Mouse (Mus musculus): ENCODE data around the gene Hbq1a. TPM values are rescaled to one million over a fixed set of nuclear protein-coding genes. Genes with fewer than 3 reads are reported as not detected.

Hbq1a gene
- total and polyA plus RNA-seq, 2 experiments from 2014 or later = 1.6 to 2.3 TPM

- DNase-seq (no peak), ATAC-seq (no peak)
- no peaks in the 10 kb centered on the region for H3K27me3 ChIP-seq (ENCODE audit: insufficient read depth, low read length)
- TF ChIP-seq CTCF (IDR thresholded peaks at IDR 0.05; ENCODE audit: low read depth) = no peak
- peaks cover 1% of the 10 kb centered on the region for H3K4me1 ChIP-seq (ENCODE audit: insufficient read depth)
- WGBS = 96% methylated on average over 1 of the region's 1 CpGs
- no peak overlapping the region for H3K27ac ChIP-seq (ENCODE audit: low read depth, low read length)
- no peaks in the 10 kb centered on the region for H3K36me3 ChIP-seq (ENCODE audit: insufficient read depth)
- H3K4me2 ChIP-seq (ENCODE audit: low read depth) = no peak overlapping the region
- H3K4me3 ChIP-seq (ENCODE audit: low read depth, low read length) = no peak overlapping the region
- H3K9ac ChIP-seq = no peak overlapping the region
- no peaks in the 10 kb centered on the region for H3K9me3 ChIP-seq (ENCODE audit: low read length)
Observed at GRCm38 (mm10) chr11:32343350-32343749, 43.5 kb downstream of the Hbq1a start.

- no peak for DNase-seq
- Histone ChIP-seq H3K4me2 (ENCODE audit: low read depth) (no peak overlapping the region), H3K36me3 (ENCODE audit: insufficient read depth) (no peaks in the 10 kb centered on the region), H3K9ac (no peak overlapping the region), H3K27me3 (ENCODE audit: insufficient read depth, low read length) (no peaks in the 10 kb centered on the region), H3K9me3 (ENCODE audit: low read length) (no peaks in the 10 kb centered on the region), H3K4me1 (ENCODE audit: insufficient read depth) (peaks cover 17% of the 10 kb centered on the region), H3K27ac (ENCODE audit: low read depth, low read length) (no peak overlapping the region), H3K4me3 (ENCODE audit: low read depth, low read length) (no peak overlapping the region)
- TF ChIP-seq CTCF (IDR thresholded peaks at IDR 0.05; ENCODE audit: low read depth) = no peak
- no peak for ATAC-seq
- 83% methylated on average over 6 of the region's 6 CpGs for WGBS
Observed at GRCm38 (mm10) chr11:32345504-32346297, 45.8 kb downstream of the Hbq1a start.

GRCm38 (mm10) chr11:32347264-32347606 is 47.4 kb downstream of the Hbq1a start:
- Histone ChIP-seq H3K27ac (ENCODE audit: low read depth, low read length) (peak overlapping the region; percentile 82), H3K27me3 (ENCODE audit: insufficient read depth, low read length) (no peaks in the 10 kb centered on the region), H3K4me2 (ENCODE audit: low read depth) (peak overlapping the region; percentile 65), H3K4me1 (ENCODE audit: insufficient read depth) (peaks cover 17% of the 10 kb centered on the region), H3K9ac (peak overlapping the region; percentile 91), H3K9me3 (ENCODE audit: low read length) (no peaks in the 10 kb centered on the region), H3K36me3 (ENCODE audit: insufficient read depth) (peaks cover 7% of the 10 kb centered on the region; the same call in 1 of the 2 replicates), H3K4me3 (ENCODE audit: low read depth, low read length) (peak overlapping the region; percentile 77)
- DNase-seq (peak; percentile 53), ATAC-seq (peak; percentile 15; the same call in 1 of the 2 replicates)
- no peak for TF ChIP-seq CTCF (IDR thresholded peaks at IDR 0.05; ENCODE audit: low read depth)
- 4% methylated on average over 9 of the region's 10 CpGs for WGBS

GRCm38 (mm10) chr11:32347607-32348432 is 48.0 kb downstream of the Hbq1a start, which contains the start of gene Sh3pxd2b:
TSS of gene Sh3pxd2b (plus strand) at chr11:32347820.
- DNase-seq = peak; percentile 55
- WGBS = 5% methylated on average over 75 of the region's 86 CpGs

GRCm38 (mm10) chr11:32348433-32349283 is 48.8 kb downstream of the Hbq1a start:
- no peaks in the 10 kb centered on the region for H3K27me3 ChIP-seq (ENCODE audit: insufficient read depth, low read length)
- H3K27ac ChIP-seq (ENCODE audit: low read depth, low read length) = peak overlapping the region; percentile 82
- TF ChIP-seq CTCF (IDR thresholded peaks at IDR 0.05; ENCODE audit: low read depth) = no peak
- WGBS = 10% methylated on average over 9 of the region's 9 CpGs
- H3K9ac ChIP-seq = peak overlapping the region; percentile 91
- no peak for DNase-seq
- H3K4me2 ChIP-seq (ENCODE audit: low read depth) = peak overlapping the region; percentile 65
- peaks cover 7% of the 10 kb centered on the region; the same call in 1 of the 2 replicates for H3K36me3 ChIP-seq (ENCODE audit: insufficient read depth)
- H3K4me3 ChIP-seq (ENCODE audit: low read depth, low read length) = peak overlapping the region; percentile 77
- no peak for ATAC-seq
- no peaks in the 10 kb centered on the region for H3K9me3 ChIP-seq (ENCODE audit: low read length)
- H3K4me1 ChIP-seq (ENCODE audit: insufficient read depth) = peaks cover 17% of the 10 kb centered on the region

More at GRCm38 (mm10) chr11:32347607-32348432, 48.0 kb downstream of the Hbq1a start, which contains the start of gene Sh3pxd2b:
- ATAC-seq = peak; percentile 80
- H3K9me3 ChIP-seq (ENCODE audit: low read length) = no peaks in the 10 kb centered on the region
- H3K4me3 ChIP-seq (ENCODE audit: low read depth, low read length) = peak within 1 kb of the TSS; percentile 77
- H3K27me3 ChIP-seq (ENCODE audit: insufficient read depth, low read length) = no peaks in the 10 kb centered on the region
- H3K4me2 ChIP-seq (ENCODE audit: low read depth) = peak within 1 kb of the TSS; percentile 65
- peaks cover 17% of the 10 kb centered on the region for H3K4me1 ChIP-seq (ENCODE audit: insufficient read depth)
- H3K27ac ChIP-seq (ENCODE audit: low read depth, low read length) = peak within 1 kb of the TSS; percentile 82
- TF ChIP-seq CTCF (IDR thresholded peaks at IDR 0.05; ENCODE audit: low read depth) = no peak
- peak within 1 kb of the TSS; percentile 91 for H3K9ac ChIP-seq
- H3K36me3 ChIP-seq (ENCODE audit: insufficient read depth) = peaks cover 7% of the 10 kb centered on the region; the same call in 1 of the 2 replicates

- WGBS = 57% methylated on average over 13 of the region's 13 CpGs
- 0 out of 2 replicates have a peak overlapping the region, but pooled peaks have one; percentile 11 for H3K9ac ChIP-seq
Observed at GRCm38 (mm10) chr11:32349284-32349953, 49.5 kb downstream of the Hbq1a start.

More at GRCm38 (mm10) chr11:32349284-32349953, 49.5 kb downstream of the Hbq1a start:
- Histone ChIP-seq H3K27me3 (ENCODE audit: insufficient read depth, low read length) (no peaks in the 10 kb centered on the region), H3K4me3 (ENCODE audit: low read depth, low read length) (no peak overlapping the region), H3K9me3 (ENCODE audit: low read length) (no peaks in the 10 kb centered on the region), H3K27ac (ENCODE audit: low read depth, low read length) (peak overlapping the region; percentile 24; the same call in 1 of the 2 replicates), H3K4me2 (ENCODE audit: low read depth) (peak overlapping the region; percentile 65), H3K4me1 (ENCODE audit: insufficient read depth) (peaks cover 17% of the 10 kb centered on the region), H3K36me3 (ENCODE audit: insufficient read depth) (peaks cover 7% of the 10 kb centered on the region; the same call in 1 of the 2 replicates)
- peak; percentile 12 for ATAC-seq
- no peak for DNase-seq
- TF ChIP-seq CTCF (IDR thresholded peaks at IDR 0.05; ENCODE audit: low read depth) = no peak

Other genes starting within 250 kb of the Hbq1a start
- not detected in 2 replicates for gene Il9r, start 99.8 kb upstream of the Hbq1a start, total RNA-seq (2014; rRNA removed)
- not detected in 2 replicates for gene Il9r, start 99.8 kb upstream of the Hbq1a start, polyA plus RNA-seq (2015; fragmentation: Nextera tagmentation; extraction: Ambion mirVana)
- 15.2 and 34.0 TPM in 2 replicates for gene Snrnp25, start 94.7 kb upstream of the Hbq1a start, total RNA-seq (2014; rRNA removed)
- 50.4 and 58.0 TPM in 2 replicates for gene Snrnp25, start 94.7 kb upstream of the Hbq1a start, polyA plus RNA-seq (2015; fragmentation: Nextera tagmentation; extraction: Ambion mirVana)
- 16.3 and 23.2 TPM in 2 replicates for gene Rhbdf1, start 77.8 kb upstream of the Hbq1a start, total RNA-seq (2014; rRNA removed)
- 14.7 and 17.9 TPM in 2 replicates for gene Rhbdf1, start 77.8 kb upstream of the Hbq1a start, polyA plus RNA-seq (2015; fragmentation: Nextera tagmentation; extraction: Ambion mirVana)
- 28.4 and 29.7 TPM in 2 replicates for gene Mpg, start 73.6 kb upstream of the Hbq1a start, total RNA-seq (2014; rRNA removed)
- gene Mpg, start 73.6 kb upstream of the Hbq1a start, polyA plus RNA-seq (2015; fragmentation: Nextera tagmentation; extraction: Ambion mirVana) = 26.4 and 31.0 TPM in 2 replicates
- 34.6 and 51.9 TPM in 2 replicates for gene Nprl3, start 32.4 kb upstream of the Hbq1a start, total RNA-seq (2014; rRNA removed)
- 32.0 and 38.1 TPM in 2 replicates for gene Nprl3, start 32.4 kb upstream of the Hbq1a start, polyA plus RNA-seq (2015; fragmentation: Nextera tagmentation; extraction: Ambion mirVana)
- not detected in 2 replicates for gene Hba-x, start 23.7 kb upstream of the Hbq1a start, total RNA-seq (2014; rRNA removed)
- not detected in 2 replicates for gene Hba-x, start 23.7 kb upstream of the Hbq1a start, polyA plus RNA-seq (2015; fragmentation: Nextera tagmentation; extraction: Ambion mirVana)
- gene Hba-a1, start 16.6 kb upstream of the Hbq1a start, total RNA-seq (2014; rRNA removed) = 405 and 563 TPM in 2 replicates
- 490 and 723 TPM in 2 replicates for gene Hba-a1, start 16.6 kb upstream of the Hbq1a start, polyA plus RNA-seq (2015; fragmentation: Nextera tagmentation; extraction: Ambion mirVana)
- 0.71 and 1.8 TPM in 2 replicates for gene Hbq1b, start 13.1 kb upstream of the Hbq1a start, total RNA-seq (2014; rRNA removed)
- 3.5 and 5.5 TPM in 2 replicates for gene Hbq1b, start 13.1 kb upstream of the Hbq1a start, polyA plus RNA-seq (2015; fragmentation: Nextera tagmentation; extraction: Ambion mirVana)
- gene Hba-a2, start 3.6 kb upstream of the Hbq1a start, total RNA-seq (2014; rRNA removed) = 789 and 953 TPM in 2 replicates
- gene Hba-a2, start 3.6 kb upstream of the Hbq1a start, polyA plus RNA-seq (2015; fragmentation: Nextera tagmentation; extraction: Ambion mirVana) = 1,191 and 1,686 TPM in 2 replicates
- 26.0 and 35.9 TPM in 2 replicates for gene Sh3pxd2b, start 47.8 kb downstream of the Hbq1a start, total RNA-seq (2014; rRNA removed)
- 5.7 and 7.4 TPM in 2 replicates for gene Sh3pxd2b, start 47.8 kb downstream of the Hbq1a start, polyA plus RNA-seq (2015; fragmentation: Nextera tagmentation; extraction: Ambion mirVana)
- 56.1 and 72.0 TPM in 2 replicates for gene Ubtd2, start 155.3 kb downstream of the Hbq1a start, total RNA-seq (2014; rRNA removed)
- 36.0 and 41.6 TPM in 2 replicates for gene Ubtd2, start 155.3 kb downstream of the Hbq1a start, polyA plus RNA-seq (2015; fragmentation: Nextera tagmentation; extraction: Ambion mirVana)
- gene Efcab9, start 232.0 kb downstream of the Hbq1a start, total RNA-seq (2014; rRNA removed) = not detected in 2 replicates
- 0.22 TPM in 1 of 2 replicates, not detected in the other for gene Efcab9, start 232.0 kb downstream of the Hbq1a start, polyA plus RNA-seq (2015; fragmentation: Nextera tagmentation; extraction: Ambion mirVana)
- gene Stk10, start 233.2 kb downstream of the Hbq1a start, total RNA-seq (2014; rRNA removed) = 2.0 and 2.3 TPM in 2 replicates
- gene Stk10, start 233.2 kb downstream of the Hbq1a start, polyA plus RNA-seq (2015; fragmentation: Nextera tagmentation; extraction: Ambion mirVana) = 0.90 and 0.97 TPM in 2 replicates